ENCODE assay signal across 12 mouse cellular contexts in the genomic region with DNA sequence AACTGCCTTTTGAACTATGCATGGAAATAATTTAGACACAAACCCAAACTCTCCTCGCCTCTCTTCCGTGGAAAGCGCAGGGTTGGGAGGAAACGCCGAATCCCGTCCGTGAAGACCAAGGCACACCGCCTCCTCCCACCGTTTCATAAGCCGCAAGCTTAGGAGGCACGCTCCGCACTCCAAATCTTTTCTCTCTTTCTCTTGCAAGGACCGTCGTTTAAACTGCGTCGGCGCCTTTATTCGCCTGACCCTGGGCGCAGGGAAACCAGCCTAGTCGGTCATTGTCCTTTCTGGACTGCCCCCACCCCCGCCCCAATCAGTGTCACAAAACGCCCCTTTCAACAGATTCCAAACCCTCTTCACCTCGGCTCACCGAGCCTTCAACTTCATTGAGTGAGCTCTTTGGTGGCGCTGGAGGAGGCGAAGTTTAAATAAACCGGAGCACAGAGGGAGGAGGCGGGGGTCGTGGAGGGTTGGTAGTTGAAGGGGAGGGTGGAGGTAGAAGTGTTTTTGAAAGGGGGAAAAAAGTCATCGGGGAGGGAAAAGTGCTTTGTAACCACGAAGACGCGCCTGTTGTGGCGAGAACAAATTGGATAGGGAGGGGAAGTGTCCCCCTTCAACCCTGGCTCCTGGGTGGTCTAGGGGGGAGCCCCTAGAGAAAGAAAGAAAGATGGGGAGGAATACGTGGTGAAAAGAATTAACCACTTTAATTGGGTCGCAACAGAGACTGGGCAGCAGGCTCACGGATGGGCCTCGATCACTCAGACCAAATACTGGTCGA. TPM values are rescaled to one million over a fixed set of nuclear protein-coding genes. Genes with fewer than 3 reads are reported as not detected.
A peak's percentile ranks its signal among the peaks of the same experiment; 100 is the strongest.
DNase-seq lines count a peak whose midpoint lies in the region; ATAC-seq and TF ChIP-seq lines count a peak whose summit lies in the region.
"Had no signal": no experiment of that assay in that cellular context is flagged by ENCODE, and none has a peak within 500 bp of the region (broad histone marks: within the 10 kb centered on the region; RNA-seq: fewer than 3 reads in every experiment).

No protein-coding gene starts in this region.

- no peaks in the 10 kb centered on the region for H3K36me3 ChIP-seq in liver, embryonic 11.5 days (ENCODE audit: control insufficient read depth, insufficient read depth, low read length)
- H3K36me3 ChIP-seq in liver, postnatal 0 days (replicated peaks; ENCODE audit: insufficient read depth, low read length) = no peaks in the 10 kb centered on the region
- H3K36me3 ChIP-seq in embryonic facial prominence, embryonic 13.5 days = no peaks in the 10 kb centered on the region
- no peaks in the 10 kb centered on the region for H3K36me3 ChIP-seq in limb, embryonic 14.5 days (ENCODE audit: control insufficient read depth, insufficient read depth, low read length)

- ATAC-seq in liver, embryonic 11.5 days (replicated peaks; ENCODE audit: low FRiP score) = no peak
- ATAC-seq in liver, postnatal 0 days = no peak
- no peak for ATAC-seq in embryonic facial prominence, embryonic 13.5 days (ENCODE audit: insufficient number of reproducible peaks, insufficient read depth, low FRiP score, low TSS enrichment, low read depth)
- ATAC-seq in limb, embryonic 14.5 days (ENCODE audit: low FRiP score, low read depth) = no peak

- H3K4me3 ChIP-seq in liver, embryonic 11.5 days (ENCODE audit: low read depth, low read length) = no peak overlapping the region
- no peak overlapping the region for H3K4me3 ChIP-seq in liver, postnatal 0 days (ENCODE audit: low read depth, low read length)
- H3K4me3 ChIP-seq in embryonic facial prominence, embryonic 13.5 days = peak overlapping the region; percentile 37
- peak overlapping the region; percentile 23 for H3K4me3 ChIP-seq in limb, embryonic 14.5 days (replicated peaks; ENCODE audit: low read length)

- no peak overlapping the region for H3K4me2 ChIP-seq in liver, embryonic 11.5 days
- H3K4me2 ChIP-seq in liver, postnatal 0 days (ENCODE audit: low read depth, low read length) = no peak overlapping the region
- peak overlapping the region; percentile 60 for H3K4me2 ChIP-seq in embryonic facial prominence, embryonic 13.5 days
- H3K4me2 ChIP-seq in limb, embryonic 14.5 days (replicated peaks; ENCODE audit: low read depth, low read length, severe bottlenecking) = peak overlapping the region; percentile 44

- H3K27ac ChIP-seq in liver, embryonic 11.5 days (ENCODE audit: low read depth, low read length) = no peak overlapping the region
- no peak overlapping the region for H3K27ac ChIP-seq in liver, postnatal 0 days (ENCODE audit: low read depth)
- peak overlapping the region; percentile 39; the same call in 1 of the 2 replicates for H3K27ac ChIP-seq in embryonic facial prominence, embryonic 13.5 days
- H3K27ac ChIP-seq in limb, embryonic 14.5 days (replicated peaks; ENCODE audit: low read depth, low read length) = no peak overlapping the region
- H3K27ac ChIP-seq: liver, embryonic 14.5 days had no signal

- H3K27me3 ChIP-seq in liver, embryonic 11.5 days (replicated peaks; ENCODE audit: control insufficient read depth, insufficient read depth, low read length) = peaks cover 100% of the 10 kb centered on the region
- H3K27me3 ChIP-seq in liver, postnatal 0 days (ENCODE audit: insufficient read depth, low read length) = peaks cover 99% of the 10 kb centered on the region
- peaks cover 100% of the 10 kb centered on the region for H3K27me3 ChIP-seq in embryonic facial prominence, embryonic 13.5 days
- peaks cover 96% of the 10 kb centered on the region for H3K27me3 ChIP-seq in limb, embryonic 14.5 days (ENCODE audit: control insufficient read depth, insufficient read depth, low read length)

- no peak for TF ChIP-seq CTCF in liver, postnatal 0 days (IDR thresholded peaks at IDR 0.05; ENCODE audit: low read depth)
- TF ChIP-seq CTCF in brain, embryonic 14.5 days (IDR thresholded peaks at IDR 0.05; ENCODE audit: borderline replicate concordance, extremely low read depth, insufficient read depth, insufficient read length) = no peak

- TF ChIP-seq EP300 in liver, postnatal 0 days (IDR thresholded peaks at IDR 0.05; ENCODE audit: low read depth) = no peak

- H3K9me3 ChIP-seq in liver, embryonic 11.5 days (ENCODE audit: control insufficient read depth, low read length) = no peaks in the 10 kb centered on the region
- H3K9me3 ChIP-seq in liver, postnatal 0 days (ENCODE audit: low read length) = no peaks in the 10 kb centered on the region
- no peaks in the 10 kb centered on the region for H3K9me3 ChIP-seq in embryonic facial prominence, embryonic 13.5 days
- no peaks in the 10 kb centered on the region for H3K9me3 ChIP-seq in limb, embryonic 14.5 days (ENCODE audit: control insufficient read depth, low read length)

- no peak overlapping the region for H3K9ac ChIP-seq in liver, embryonic 11.5 days (ENCODE audit: low read depth, low read length)
- no peak overlapping the region for H3K9ac ChIP-seq in liver, postnatal 0 days (replicated peaks)
- peak overlapping the region; percentile 32; the same call in 1 of the 2 replicates for H3K9ac ChIP-seq in embryonic facial prominence, embryonic 13.5 days
- no peak overlapping the region for H3K9ac ChIP-seq in limb, embryonic 14.5 days (ENCODE audit: low read depth, low read length, severe bottlenecking)
- H3K9ac ChIP-seq: liver, embryonic 14.5 days had no signal

- TF ChIP-seq POLR2A in brain, embryonic 14.5 days (IDR thresholded peaks at IDR 0.05; ENCODE audit: borderline replicate concordance, extremely low read depth, insufficient read depth, insufficient read length, poor library complexity, severe bottlenecking) = no peak
- no peak for TF ChIP-seq POLR2A in limb, embryonic 14.5 days (IDR thresholded peaks at IDR 0.05; ENCODE audit: borderline replicate concordance, extremely low read depth, insufficient read depth, insufficient read length)

- peak; percentile 45 for DNase-seq in liver, embryonic 11.5 days (ENCODE audit: low spot score)
- no peak for DNase-seq in liver, postnatal 0 days
- peak; percentile 63 for DNase-seq in brain, embryonic 14.5 days (ENCODE audit: low read depth)
- no peak for DNase-seq in limb, embryonic 14.5 days (ENCODE audit: low spot score)
- DNase-seq in ovary, adult 18-20 months (ENCODE audit: low spot score) = no peak
- DNase-seq in heart, postnatal 4 days = no peak
- DNase-seq in frontal cortex, postnatal 36 days (ENCODE audit: low spot score in 2 of 2) = no peak

- H3K4me1 ChIP-seq in liver, embryonic 11.5 days (replicated peaks; ENCODE audit: control insufficient read depth, insufficient read depth, low read length) = peaks cover 2% of the 10 kb centered on the region; the same call in 1 of the 2 replicates
- peaks cover 3% of the 10 kb centered on the region; the same call in 1 of the 2 replicates for H3K4me1 ChIP-seq in liver, postnatal 0 days (ENCODE audit: insufficient read depth)
- peaks cover 13% of the 10 kb centered on the region for H3K4me1 ChIP-seq in embryonic facial prominence, embryonic 13.5 days
- H3K4me1 ChIP-seq in limb, embryonic 14.5 days (ENCODE audit: control insufficient read depth, insufficient read depth, low read length) = 0 out of 2 replicates have a peak, but pooled peaks cover 4% of the 10 kb centered on the region

- WGBS in liver, embryonic 11.5 days = 3% methylated on average over 39 of the region's 39 CpGs
- 2% methylated on average over 39 of the region's 39 CpGs for WGBS in liver, postnatal 0 days (ENCODE audit: insufficient replicate concordance)
- WGBS in embryonic facial prominence, embryonic 13.5 days = under 1% methylated on average over 39 of the region's 39 CpGs
- 2% methylated on average over 39 of the region's 39 CpGs for WGBS in limb, embryonic 14.5 days

RNA-seq across cellular contexts. Expression of a gene that starts 5.8 kb away (rescaled TPM):
- polyA plus RNA-seq in liver, embryonic 11.5 days (2014; fragmentation: Nextera tagmentation; extraction: Ambion mirVana) = 0.05 TPM in 1 of 2 replicates, not detected in the other
- polyA plus RNA-seq in liver, postnatal 0 days (2015; fragmentation: Nextera tagmentation; extraction: Ambion mirVana) = not detected in 2 replicates
- 0.93 and 1.1 TPM in 2 replicates for polyA plus RNA-seq in brain, embryonic 14.5 days (2012; rRNA removed)
- 1.8 and 2.0 TPM in 2 replicates for polyA plus RNA-seq in embryonic facial prominence, embryonic 13.5 days (2015; fragmentation: Nextera tagmentation; extraction: Ambion mirVana)
- 3.9 and 6.6 TPM in 2 replicates for polyA plus RNA-seq in limb, embryonic 14.5 days (2012; rRNA removed)
- polyA plus RNA-seq in limb, embryonic 14.5 days (2014; fragmentation: Nextera tagmentation; extraction: Ambion mirVana) = 1.2 and 1.5 TPM in 2 replicates
- total RNA-seq in heart, postnatal 4 days (2021) = under 1 TPM; 0.45 to 0.59 TPM

RNA-seq across cellular contexts. Expression of a gene that starts 23.0 kb away (rescaled TPM):
- not detected in 2 replicates for polyA plus RNA-seq in liver, embryonic 11.5 days (2014; fragmentation: Nextera tagmentation; extraction: Ambion mirVana)
- polyA plus RNA-seq in liver, postnatal 0 days (2015; fragmentation: Nextera tagmentation; extraction: Ambion mirVana) = not detected in 2 replicates
- 0.10 and 0.19 TPM in 2 replicates for polyA plus RNA-seq in brain, embryonic 14.5 days (2012; rRNA removed)
- not detected in 2 replicates for polyA plus RNA-seq in embryonic facial prominence, embryonic 13.5 days (2015; fragmentation: Nextera tagmentation; extraction: Ambion mirVana)
- polyA plus RNA-seq in limb, embryonic 14.5 days (2012; rRNA removed) = not detected in 2 replicates
- not detected in 2 replicates for polyA plus RNA-seq in limb, embryonic 14.5 days (2014; fragmentation: Nextera tagmentation; extraction: Ambion mirVana)
- not detected for total RNA-seq in heart, postnatal 4 days (2021)
- total RNA-seq: adrenal gland, postnatal 14 days; gastrocnemius, adult 18-20 months; heart, postnatal 36 days had no signal
- polyA plus RNA-seq: liver, embryonic 14.5 days had no signal

Comparison
In these comparisons a context has a peak if more than half of its experiments do, and no peak if none do; other contexts are left out.
1. DNase-seq: peak in liver, embryonic 11.5 days (single experiment) and brain, embryonic 14.5 days (single experiment); none in liver, postnatal 0 days (single experiment), limb, embryonic 14.5 days (single experiment), ovary, adult 18-20 months (single experiment), heart, postnatal 4 days (single experiment) and frontal cortex, postnatal 36 days (0 of 2).
2. H3K4me2 ChIP-seq: peak in embryonic facial prominence, embryonic 13.5 days (single experiment) and limb, embryonic 14.5 days (single experiment); none in liver, embryonic 11.5 days (single experiment) and liver, postnatal 0 days (single experiment).
3. H3K4me3 ChIP-seq: peak in embryonic facial prominence, embryonic 13.5 days (single experiment) and limb, embryonic 14.5 days (single experiment); none in liver, embryonic 11.5 days (single experiment) and liver, postnatal 0 days (single experiment).